Mouse (Mus musculus): ENCODE data around the gene C130074G19Rik. TPM values are rescaled to one million over a fixed set of nuclear protein-coding genes. Genes with fewer than 3 reads are reported as not detected.

The C130074G19Rik gene
- 2.3 and 2.7 TPM in 2 replicates for polyA plus RNA-seq (2014; fragmentation: Nextera tagmentation; extraction: Ambion mirVana)

DNA sequence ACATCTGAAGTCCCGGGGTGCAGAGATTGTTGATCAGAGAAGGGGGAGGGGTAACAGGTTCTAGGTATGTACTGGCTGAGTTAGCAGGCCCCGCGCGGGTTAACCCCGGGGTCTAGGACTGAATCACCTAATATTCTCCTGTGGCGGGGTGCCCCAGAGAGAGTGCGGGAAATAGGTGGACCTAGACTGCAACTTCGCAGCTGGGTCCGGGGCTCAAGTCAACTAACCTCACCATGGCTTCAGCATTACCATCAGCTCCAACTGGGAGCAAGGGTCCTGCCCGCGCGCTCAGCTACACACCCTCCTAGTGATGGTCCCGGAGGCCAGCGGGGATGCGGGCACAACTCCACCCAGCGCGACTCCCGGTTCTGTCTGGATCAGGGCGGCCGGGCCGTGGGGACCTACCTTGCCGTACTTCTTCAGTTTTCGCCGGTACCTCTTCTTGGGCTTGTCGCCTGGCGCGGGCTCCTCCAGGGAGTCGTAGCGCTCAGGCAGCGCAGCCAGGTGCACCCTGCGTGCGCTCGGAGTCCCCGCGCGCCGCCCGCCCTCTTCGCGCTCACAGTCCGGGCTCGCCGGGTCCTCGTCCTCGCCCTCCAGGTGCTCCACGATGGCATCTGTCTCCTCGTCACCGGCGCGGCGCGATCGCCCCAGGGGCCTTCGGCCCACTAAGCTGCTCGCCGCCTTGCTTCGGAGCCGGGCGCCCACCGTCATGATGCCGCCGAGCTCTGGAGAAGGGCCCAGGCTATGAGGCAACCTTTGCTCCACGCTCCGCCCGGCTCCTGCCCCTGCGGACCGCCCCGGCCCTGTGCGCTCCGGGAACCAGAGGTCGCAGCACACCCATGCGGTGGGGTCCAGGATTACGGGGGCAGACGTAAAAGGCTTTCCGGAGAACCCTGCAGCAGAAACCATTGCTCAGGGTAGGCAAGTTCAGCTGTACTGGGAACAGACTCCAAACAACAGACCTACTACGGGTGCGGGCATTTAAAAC is at the start of gene C130074G19Rik:
Gene C130074G19Rik (minus strand): TSS at position 938 of the 988 bp plus-strand sequence.
- Histone ChIP-seq H3K4me3 (ENCODE audit: low read depth, low read length) (peak within 1 kb of the TSS; percentile 48), H3K27ac (replicated peaks; ENCODE audit: low read depth, low read length) (no peak within 1 kb of the TSS), H3K4me2 (ENCODE audit: low read depth, low read length) (peak within 1 kb of the TSS; percentile 83), H3K9ac (ENCODE audit: low read depth, low read length) (peak within 1 kb of the TSS; percentile 62), H3K4me1 (ENCODE audit: control insufficient read depth, insufficient read depth, low read length) (0 out of 2 replicates have a peak, but pooled peaks cover 5% of the 10 kb centered on the region), H3K27me3 (replicated peaks; ENCODE audit: control insufficient read depth, insufficient read depth, low read length) (peaks cover 38% of the 10 kb centered on the region), H3K9me3 (ENCODE audit: control insufficient read depth, low read length) (no peaks in the 10 kb centered on the region), H3K36me3 (ENCODE audit: control insufficient read depth, insufficient read depth, low read length) (no peaks in the 10 kb centered on the region)
- DNase-seq (ENCODE audit: low spot score) (peak; percentile 29), ATAC-seq (ENCODE audit: low read depth) (peak; percentile 86)
- 3% methylated on average over 39 of the region's 77 CpGs for WGBS

GRCm38 (mm10) chr1:184931097-184931496 is 48.1 kb upstream of the C130074G19Rik start:
- no peak overlapping the region for H3K9ac ChIP-seq (ENCODE audit: low read depth, low read length)
- no peaks in the 10 kb centered on the region for H3K27me3 ChIP-seq (replicated peaks; ENCODE audit: control insufficient read depth, insufficient read depth, low read length)
- 85% methylated on average over 6 of the region's 6 CpGs for WGBS
- no peaks in the 10 kb centered on the region for H3K9me3 ChIP-seq (ENCODE audit: control insufficient read depth, low read length)
- DNase-seq (ENCODE audit: low spot score) (no peak), ATAC-seq (ENCODE audit: low read depth) (no peak)
- H3K27ac ChIP-seq (replicated peaks; ENCODE audit: low read depth, low read length), result no peak overlapping the region
- peaks cover 10% of the 10 kb centered on the region; the same call in 1 of the 2 replicates for H3K36me3 ChIP-seq (ENCODE audit: control insufficient read depth, insufficient read depth, low read length)
- H3K4me3 ChIP-seq (ENCODE audit: low read depth, low read length), result no peak overlapping the region
- H3K4me1 ChIP-seq (ENCODE audit: control insufficient read depth, insufficient read depth, low read length), result no peaks in the 10 kb centered on the region
- H3K4me2 ChIP-seq (ENCODE audit: low read depth, low read length), result no peak overlapping the region

DNA sequence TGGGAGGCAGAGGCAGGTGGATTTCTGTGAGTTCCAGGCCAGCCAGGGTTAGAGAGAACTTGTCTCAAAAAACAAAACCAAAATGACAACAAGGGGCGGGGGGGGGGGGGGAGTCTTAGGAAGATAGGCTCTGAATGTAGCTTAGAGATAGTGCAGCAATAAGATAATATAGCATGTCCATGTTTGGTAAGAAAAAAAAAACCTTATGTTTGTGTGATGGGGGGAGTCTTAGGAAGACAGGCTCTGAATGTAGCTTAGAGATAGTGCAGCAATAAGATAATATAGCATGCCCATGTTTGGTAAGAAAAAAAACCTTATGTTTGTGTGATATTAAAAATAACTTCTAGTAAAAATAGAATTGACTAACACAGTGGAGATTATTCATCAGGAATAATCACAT is 45.4 kb upstream of the C130074G19Rik start:
- ATAC-seq (ENCODE audit: low read depth) (no peak), DNase-seq (ENCODE audit: low spot score) (no peak)
- H3K4me2 ChIP-seq (ENCODE audit: low read depth, low read length), result no peak overlapping the region
- H3K4me1 ChIP-seq (ENCODE audit: control insufficient read depth, insufficient read depth, low read length), result no peaks in the 10 kb centered on the region
- H3K9me3 ChIP-seq (ENCODE audit: control insufficient read depth, low read length), result no peaks in the 10 kb centered on the region
- no peak overlapping the region for H3K4me3 ChIP-seq (ENCODE audit: low read depth, low read length)
- 80% methylated on average over 1 of the region's 1 CpGs for WGBS
- no peak overlapping the region for H3K27ac ChIP-seq (replicated peaks; ENCODE audit: low read depth, low read length)
- H3K36me3 ChIP-seq (ENCODE audit: control insufficient read depth, insufficient read depth, low read length), result peaks cover 18% of the 10 kb centered on the region; the same call in 1 of the 2 replicates
- no peak overlapping the region for H3K9ac ChIP-seq (ENCODE audit: low read depth, low read length)
- H3K27me3 ChIP-seq (replicated peaks; ENCODE audit: control insufficient read depth, insufficient read depth, low read length), result no peaks in the 10 kb centered on the region

DNA sequence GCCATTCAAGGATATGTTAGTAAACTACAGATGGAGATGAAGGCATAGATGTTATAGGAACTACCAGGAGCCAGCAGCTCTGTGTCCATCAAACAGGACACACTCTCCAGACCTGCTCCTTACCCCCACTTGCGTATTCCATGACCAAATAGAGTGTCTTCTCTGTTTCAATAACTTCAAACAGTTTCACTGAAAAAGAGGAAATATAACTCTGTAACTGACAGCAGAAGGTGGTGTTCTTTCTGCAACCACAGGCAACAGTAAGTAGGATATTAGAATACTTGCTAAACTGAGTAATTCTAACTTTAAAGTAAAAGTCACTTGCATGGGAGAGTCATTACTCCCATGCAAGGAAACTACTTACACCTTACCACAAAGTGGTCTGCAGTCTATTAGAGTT is 44.9 kb upstream of the C130074G19Rik start:
- H3K36me3 ChIP-seq (ENCODE audit: control insufficient read depth, insufficient read depth, low read length), result peaks cover 23% of the 10 kb centered on the region
- WGBS, result 94% methylated on average over 1 of the region's 1 CpGs
- no peak overlapping the region for H3K9ac ChIP-seq (ENCODE audit: low read depth, low read length)
- H3K4me2 ChIP-seq (ENCODE audit: low read depth, low read length), result no peak overlapping the region
- H3K27me3 ChIP-seq (replicated peaks; ENCODE audit: control insufficient read depth, insufficient read depth, low read length), result no peaks in the 10 kb centered on the region
- no peaks in the 10 kb centered on the region for H3K9me3 ChIP-seq (ENCODE audit: control insufficient read depth, low read length)
- DNase-seq (ENCODE audit: low spot score) (no peak), ATAC-seq (ENCODE audit: low read depth) (no peak)
- no peaks in the 10 kb centered on the region for H3K4me1 ChIP-seq (ENCODE audit: control insufficient read depth, insufficient read depth, low read length)
- no peak overlapping the region for H3K27ac ChIP-seq (replicated peaks; ENCODE audit: low read depth, low read length)
- no peak overlapping the region for H3K4me3 ChIP-seq (ENCODE audit: low read depth, low read length)

- ATAC-seq (ENCODE audit: low read depth), result peak; percentile 37; the same call in 1 of the 2 replicates
Measured at GRCm38 (mm10) chr1:184922824-184923223, 39.8 kb upstream of the C130074G19Rik start.

DNA sequence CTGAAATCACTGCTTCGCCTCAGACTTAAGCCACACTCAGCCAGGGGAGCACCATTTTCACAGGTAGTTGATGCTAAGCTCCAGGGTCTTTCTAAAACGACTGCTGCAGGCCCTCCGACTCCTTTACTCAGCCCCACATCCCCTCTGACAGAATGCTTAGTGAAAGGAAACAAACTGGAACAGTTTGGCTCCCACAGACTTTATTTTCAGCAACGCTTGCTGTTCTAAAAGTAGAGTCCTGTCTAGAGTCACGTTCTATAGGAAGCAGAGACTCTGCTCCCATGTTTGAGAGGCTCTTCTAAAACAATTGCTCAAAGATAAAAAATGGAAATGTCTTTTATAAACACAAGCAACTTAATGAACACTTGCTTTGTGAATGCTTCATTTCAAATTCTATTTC is 37.0 kb upstream of the C130074G19Rik start:
- H3K4me3 ChIP-seq (ENCODE audit: low read depth, low read length), result no peak overlapping the region
- H3K9ac ChIP-seq (ENCODE audit: low read depth, low read length), result no peak overlapping the region
- ATAC-seq (ENCODE audit: low read depth) (no peak), DNase-seq (ENCODE audit: low spot score) (no peak)
- 83% methylated on average over 5 of the region's 5 CpGs for WGBS
- H3K4me2 ChIP-seq (ENCODE audit: low read depth, low read length), result no peak overlapping the region
- no peaks in the 10 kb centered on the region for H3K9me3 ChIP-seq (ENCODE audit: control insufficient read depth, low read length)
- H3K4me1 ChIP-seq (ENCODE audit: control insufficient read depth, insufficient read depth, low read length), result no peaks in the 10 kb centered on the region
- no peaks in the 10 kb centered on the region for H3K27me3 ChIP-seq (replicated peaks; ENCODE audit: control insufficient read depth, insufficient read depth, low read length)
- no peak overlapping the region for H3K27ac ChIP-seq (replicated peaks; ENCODE audit: low read depth, low read length)
- peaks cover 49% of the 10 kb centered on the region for H3K36me3 ChIP-seq (ENCODE audit: control insufficient read depth, insufficient read depth, low read length)

More at GRCm38 (mm10) chr1:184922824-184923223, 39.8 kb upstream of the C130074G19Rik start:
- 83% methylated on average over 13 of the region's 13 CpGs for WGBS
- Histone ChIP-seq H3K27ac (replicated peaks; ENCODE audit: low read depth, low read length) (no peak overlapping the region), H3K4me2 (ENCODE audit: low read depth, low read length) (no peak overlapping the region), H3K9ac (ENCODE audit: low read depth, low read length) (no peak overlapping the region), H3K36me3 (ENCODE audit: control insufficient read depth, insufficient read depth, low read length) (peaks cover 44% of the 10 kb centered on the region), H3K4me3 (ENCODE audit: low read depth, low read length) (no peak overlapping the region), H3K4me1 (ENCODE audit: control insufficient read depth, insufficient read depth, low read length) (no peaks in the 10 kb centered on the region), H3K27me3 (replicated peaks; ENCODE audit: control insufficient read depth, insufficient read depth, low read length) (no peaks in the 10 kb centered on the region), H3K9me3 (ENCODE audit: control insufficient read depth, low read length) (no peaks in the 10 kb centered on the region)
- peak; percentile 45 for DNase-seq (ENCODE audit: low spot score)

GRCm38 (mm10) chr1:184918227-184918888 is 35.3 kb upstream of the C130074G19Rik start:
- Histone ChIP-seq H3K4me2 (ENCODE audit: low read depth, low read length) (no peak overlapping the region), H3K36me3 (ENCODE audit: control insufficient read depth, insufficient read depth, low read length) (peaks cover 52% of the 10 kb centered on the region), H3K9me3 (ENCODE audit: control insufficient read depth, low read length) (no peaks in the 10 kb centered on the region), H3K27me3 (replicated peaks; ENCODE audit: control insufficient read depth, insufficient read depth, low read length) (no peaks in the 10 kb centered on the region), H3K9ac (ENCODE audit: low read depth, low read length) (no peak overlapping the region), H3K4me1 (ENCODE audit: control insufficient read depth, insufficient read depth, low read length) (no peaks in the 10 kb centered on the region), H3K27ac (replicated peaks; ENCODE audit: low read depth, low read length) (no peak overlapping the region), H3K4me3 (ENCODE audit: low read depth, low read length) (no peak overlapping the region)
- DNase-seq (ENCODE audit: low spot score) (peak; percentile 12), ATAC-seq (ENCODE audit: low read depth) (no peak; the same call in 1 of the 2 replicates)
- WGBS, result 81% methylated on average over 5 of the region's 5 CpGs

- ATAC-seq (ENCODE audit: low read depth) (no peak), DNase-seq (ENCODE audit: low spot score) (no peak)
- WGBS, result 91% methylated on average over 18 of the region's 18 CpGs
- Histone ChIP-seq H3K27me3 (replicated peaks; ENCODE audit: control insufficient read depth, insufficient read depth, low read length) (no peaks in the 10 kb centered on the region), H3K9me3 (ENCODE audit: control insufficient read depth, low read length) (no peaks in the 10 kb centered on the region), H3K27ac (replicated peaks; ENCODE audit: low read depth, low read length) (no peak overlapping the region), H3K4me1 (ENCODE audit: control insufficient read depth, insufficient read depth, low read length) (no peaks in the 10 kb centered on the region), H3K9ac (ENCODE audit: low read depth, low read length) (no peak overlapping the region), H3K4me2 (ENCODE audit: low read depth, low read length) (no peak overlapping the region), H3K4me3 (ENCODE audit: low read depth, low read length) (no peak overlapping the region), H3K36me3 (ENCODE audit: control insufficient read depth, insufficient read depth, low read length) (peaks cover 67% of the 10 kb centered on the region)
Measured at GRCm38 (mm10) chr1:184912336-184912735, 29.3 kb upstream of the C130074G19Rik start.

All from embryonic facial prominence, embryonic 14.5 days (tissue).